Mouse (Mus musculus) kidney, embryonic 16.5 days (tissue): ENCODE measurements around the gene Myh7. TPM values are rescaled to one million over a fixed set of nuclear protein-coding genes. Genes with fewer than 3 reads are reported as not detected.
A peak's percentile ranks its signal among the peaks of the same experiment; 100 is the strongest.
"Not testable (repeated sequence)": the region's sequence is repeated elsewhere in the genome, so short reads cannot be mapped to it uniquely, and the experiment has no call there.

Experiments used
- ATAC-seq: fragments of 200-750 bp; cut with Nextera tagmentation; 2 replicates; pipeline ENCODE4 v1.8.0; 2017; ENCODE audit warnings: moderate TSS enrichment; ENCODE audit not compliant: low FRiP score, low TSS enrichment
- H3K27ac ChIP-seq: fragments of 300-500 bp; sonication (generic); 2 replicates; pipeline ENCODE4 v1.5.1; 2014; ENCODE audit warnings: low read length
- H3K27me3 ChIP-seq: fragments of 300-500 bp; sonication (generic); 2 replicates; pipeline ENCODE4 v1.6.1; 2014; ENCODE audit warnings: low read length, control low read depth, mixed read lengths; ENCODE audit not compliant: insufficient read depth
- H3K36me3 ChIP-seq: fragments of 300-500 bp; sonication (generic); 2 replicates; pipeline ENCODE4 v1.6.1; 2014; ENCODE audit warnings: low read length, control low read depth, mixed read lengths; ENCODE audit not compliant: insufficient read depth
- H3K4me1 ChIP-seq: fragments of 300-500 bp; sonication (generic); 2 replicates; pipeline ENCODE4 v1.6.1; 2014; ENCODE audit warnings: low read length, control low read depth, mixed read lengths; ENCODE audit not compliant: insufficient read depth
- H3K4me2 ChIP-seq: fragments of 300-500 bp; sonication (generic); replicated peaks from 2 replicates; pipeline ENCODE4 v1.6.1; 2014; ENCODE audit warnings: low read depth, low read length
- H3K4me3 ChIP-seq: fragments of 300-500 bp; sonication (generic); 2 replicates; pipeline ENCODE4 v1.5.1; 2014; ENCODE audit warnings: mild to moderate bottlenecking, low read length
- H3K9ac ChIP-seq: fragments of 300-500 bp; sonication (generic); replicated peaks from 2 replicates; pipeline ENCODE4 v1.6.1; 2014; ENCODE audit warnings: low read length
- H3K9me3 ChIP-seq: fragments of 300-500 bp; sonication (generic); 2 replicates; pipeline ENCODE4 v1.6.1; 2016; ENCODE audit warnings: low read length, control low read depth
- WGBS: fragments of 180-500 bp; shearing (Covaris S2); extraction: QIAGEN DNeasy Blood & Tissue Kit; methylation state at CpG from one replicate; pipeline ENCODE4 v1.1.7; 2014; 5-methylcytosine and 5-hydroxymethylcytosine counted together
- polyA plus RNA-seq: library from polyadenylated mRNA; unstranded; fragments of >200 nt; fragmentation: Nextera tagmentation; extraction: Ambion mirVana; gene quantifications from 2 replicates; pipeline ENCODE4 v1.2.1, GENCODE M21; 2015

Myh7 gene
- polyA plus RNA-seq, 1 experiment from 2014 or later: 5.0 TPM

GRCm38 (mm10) chr14:55006541-55006940 is 12.1 kb upstream of the Myh7 start:
- Histone ChIP-seq H3K27me3 (no peaks in the 10 kb centered on the region), H3K9ac (no peak overlapping the region), H3K4me1 (peaks cover 19% of the 10 kb centered on the region), H3K4me3 (no peak overlapping the region), H3K4me2 (no peak overlapping the region), H3K36me3 (no peaks in the 10 kb centered on the region), H3K27ac (no peak overlapping the region), H3K9me3 (no peaks in the 10 kb centered on the region; the same call in 1 of the 2 replicates)
- ATAC-seq: no peak
- 67% methylated on average over 3 of the region's 3 CpGs for WGBS

- Histone ChIP-seq H3K9me3 (no peaks in the 10 kb centered on the region; the same call in 1 of the 2 replicates), H3K4me3 (no peak overlapping the region), H3K36me3 (no peaks in the 10 kb centered on the region), H3K27ac (no peak overlapping the region), H3K4me2 (no peak overlapping the region), H3K9ac (no peak overlapping the region), H3K4me1 (peaks cover 19% of the 10 kb centered on the region), H3K27me3 (no peaks in the 10 kb centered on the region)
- 87% methylated on average over 8 of the region's 8 CpGs for WGBS
- ATAC-seq: no peak
Measured at GRCm38 (mm10) chr14:55005967-55006366, 11.5 kb upstream of the Myh7 start.

GRCm38 (mm10) chr14:55005506-55005905 is 11.1 kb upstream of the Myh7 start:
- WGBS: 72% methylated on average over 2 of the region's 2 CpGs
- no peak for ATAC-seq
- H3K27ac ChIP-seq: no peak overlapping the region

DNA sequence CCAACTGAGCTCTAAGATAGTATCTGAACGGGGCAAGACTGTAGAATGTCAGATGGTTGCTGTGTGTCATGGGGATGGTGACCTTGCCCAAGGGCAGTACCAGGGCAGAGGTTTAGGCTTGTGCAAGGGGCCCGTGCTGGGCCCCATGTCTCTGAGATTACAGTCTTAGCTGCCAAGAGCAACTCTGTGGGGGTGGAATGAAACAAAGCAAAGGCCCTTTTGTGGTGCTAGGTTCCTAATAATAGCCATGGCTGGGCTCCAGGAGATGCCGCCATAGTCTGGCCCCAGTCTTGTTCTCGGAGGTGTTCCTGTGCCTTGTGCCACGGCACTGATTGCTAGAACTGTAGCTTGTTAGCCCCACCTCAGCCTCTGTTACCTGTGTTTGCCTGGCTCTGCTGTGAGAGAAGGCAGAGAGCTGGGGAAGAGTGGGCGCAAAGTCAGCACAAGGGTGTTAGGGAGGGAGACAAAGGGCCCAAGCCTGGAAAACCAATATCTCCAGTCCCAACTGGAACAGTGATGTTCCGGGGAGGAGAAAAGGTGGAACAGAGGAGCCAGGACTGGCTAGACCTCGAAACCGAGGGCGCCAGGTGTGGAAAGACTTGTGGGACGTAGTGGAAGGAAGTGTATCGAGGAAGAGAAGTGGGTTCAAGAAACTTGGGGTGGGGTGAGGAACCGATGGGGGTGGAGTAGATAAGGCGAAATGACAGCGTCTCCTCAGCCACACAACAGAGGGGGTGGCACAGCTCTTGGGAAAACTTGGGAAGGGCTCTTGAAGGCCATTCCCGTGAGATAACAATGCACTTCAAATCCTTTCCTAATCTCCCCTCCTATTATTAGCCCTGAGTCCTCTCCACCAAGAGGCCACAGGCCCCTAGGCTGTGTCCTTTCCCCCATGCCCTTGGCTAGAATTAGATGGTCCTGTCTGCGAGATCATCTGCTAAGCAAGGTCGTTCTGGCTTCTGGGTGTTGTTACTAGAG is 9.7 kb upstream of the Myh7 start:
- 78% methylated on average over 18 of the region's 18 CpGs for WGBS
- H3K36me3 ChIP-seq: no peaks in the 10 kb centered on the region
- no peak overlapping the region for H3K9ac ChIP-seq
- H3K4me1 ChIP-seq: peaks cover 19% of the 10 kb centered on the region
- H3K4me3 ChIP-seq: no peak overlapping the region
- H3K9me3 ChIP-seq: no peaks in the 10 kb centered on the region
- H3K4me2 ChIP-seq: no peak overlapping the region
- no peak overlapping the region for H3K27ac ChIP-seq
- ATAC-seq: 0 out of 2 replicates have a peak, but pooled peaks have one; percentile 14
- H3K27me3 ChIP-seq: no peaks in the 10 kb centered on the region

More at GRCm38 (mm10) chr14:55005506-55005905, 11.1 kb upstream of the Myh7 start:
- H3K9ac ChIP-seq: no peak overlapping the region
- peaks cover 19% of the 10 kb centered on the region for H3K4me1 ChIP-seq
- no peak overlapping the region for H3K4me3 ChIP-seq
- H3K36me3 ChIP-seq: no peaks in the 10 kb centered on the region
- H3K9me3 ChIP-seq: no peaks in the 10 kb centered on the region
- no peak overlapping the region for H3K4me2 ChIP-seq
- no peaks in the 10 kb centered on the region for H3K27me3 ChIP-seq

GRCm38 (mm10) chr14:55002687-55003120 is 8.3 kb upstream of the Myh7 start:
- peaks cover 19% of the 10 kb centered on the region for H3K4me1 ChIP-seq
- H3K36me3 ChIP-seq: no peaks in the 10 kb centered on the region
- 0 out of 2 replicates have a peak, but pooled peaks have one; percentile 24 for ATAC-seq
- no peaks in the 10 kb centered on the region for H3K27me3 ChIP-seq
- no peak overlapping the region for H3K4me3 ChIP-seq
- no peaks in the 10 kb centered on the region for H3K9me3 ChIP-seq
- no peak overlapping the region for H3K4me2 ChIP-seq
- H3K27ac ChIP-seq: no peak overlapping the region
- no peak overlapping the region; the same call in 1 of the 2 replicates for H3K9ac ChIP-seq
- WGBS: 52% methylated on average over 7 of the region's 7 CpGs

GRCm38 (mm10) chr14:55001938-55002686 is 7.7 kb upstream of the Myh7 start:
- Histone ChIP-seq H3K4me1 (peaks cover 19% of the 10 kb centered on the region), H3K9me3 (no peaks in the 10 kb centered on the region), H3K27ac (no peak overlapping the region), H3K4me3 (no peak overlapping the region), H3K4me2 (no peak overlapping the region), H3K9ac (no peak overlapping the region; the same call in 1 of the 2 replicates), H3K27me3 (no peaks in the 10 kb centered on the region), H3K36me3 (no peaks in the 10 kb centered on the region)
- ATAC-seq: no peak
- WGBS: 32% methylated on average over 12 of the region's 12 CpGs

DNA sequence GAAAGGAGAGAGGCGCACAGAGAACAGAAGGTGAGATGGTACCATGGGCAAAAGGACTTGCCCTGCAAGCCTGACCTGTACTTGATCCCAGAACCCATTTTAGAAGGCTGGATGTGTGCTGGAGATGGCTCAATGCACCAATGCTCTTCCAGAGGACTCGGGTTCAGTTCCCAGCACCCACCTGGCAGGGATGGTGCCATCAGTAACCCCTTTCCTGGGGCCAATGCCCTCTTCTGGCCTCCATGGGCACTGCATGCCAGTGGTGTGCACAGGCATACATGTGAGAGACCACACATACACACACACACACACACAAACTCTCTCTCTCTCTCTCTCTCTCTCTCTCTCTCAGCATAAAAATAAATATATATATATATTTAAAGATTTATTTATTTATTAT is 7.0 kb upstream of the Myh7 start:
- ATAC-seq: no peak
- Histone ChIP-seq H3K4me1 (peaks cover 19% of the 10 kb centered on the region), H3K27me3 (no peaks in the 10 kb centered on the region), H3K27ac (no peak overlapping the region), H3K4me3 (no peak overlapping the region), H3K9ac (no peak overlapping the region), H3K9me3 (no peaks in the 10 kb centered on the region), H3K36me3 (no peaks in the 10 kb centered on the region), H3K4me2 (no peak overlapping the region)
- 100% methylated on average over 2 of the region's 2 CpGs for WGBS

- Histone ChIP-seq H3K4me1 (peaks cover 19% of the 10 kb centered on the region), H3K9me3 (no peaks in the 10 kb centered on the region), H3K27me3 (no peaks in the 10 kb centered on the region), H3K36me3 (no peaks in the 10 kb centered on the region), H3K27ac (no peak overlapping the region), H3K9ac (no peak overlapping the region), H3K4me2 (no peak overlapping the region), H3K4me3 (no peak overlapping the region)
- ATAC-seq: no peak
- WGBS: 80% methylated on average over 6 of the region's 6 CpGs
Measured at GRCm38 (mm10) chr14:55000814-55001213, 6.4 kb upstream of the Myh7 start.

GRCm38 (mm10) chr14:54999868-55000267 is 5.4 kb upstream of the Myh7 start:
- H3K9ac ChIP-seq, H3K4me3 ChIP-seq, ATAC-seq, H3K27ac ChIP-seq, H3K9me3 ChIP-seq, H3K36me3 ChIP-seq, H3K27me3 ChIP-seq, H3K4me2 ChIP-seq: not testable (repeated sequence)
- 88% methylated on average over 5 of the region's 5 CpGs for WGBS
- H3K4me1 ChIP-seq: peaks cover 21% of the 10 kb centered on the region
